Mouse (Mus musculus): ENCODE data around the gene Hfe2. TPM values are rescaled to one million over a fixed set of nuclear protein-coding genes. Genes with fewer than 3 reads are reported as not detected.

Hfe2 gene
- total RNA-seq, 2 experiments from 2014 or later, result 3.9 to 11.2 TPM

GRCm38 (mm10) chr3:96526013-96526762 is 1.2 kb downstream of the Hfe2 start:
- DNase-seq (ENCODE audit: low spot score in 2 of 2), result no peak

DNA sequence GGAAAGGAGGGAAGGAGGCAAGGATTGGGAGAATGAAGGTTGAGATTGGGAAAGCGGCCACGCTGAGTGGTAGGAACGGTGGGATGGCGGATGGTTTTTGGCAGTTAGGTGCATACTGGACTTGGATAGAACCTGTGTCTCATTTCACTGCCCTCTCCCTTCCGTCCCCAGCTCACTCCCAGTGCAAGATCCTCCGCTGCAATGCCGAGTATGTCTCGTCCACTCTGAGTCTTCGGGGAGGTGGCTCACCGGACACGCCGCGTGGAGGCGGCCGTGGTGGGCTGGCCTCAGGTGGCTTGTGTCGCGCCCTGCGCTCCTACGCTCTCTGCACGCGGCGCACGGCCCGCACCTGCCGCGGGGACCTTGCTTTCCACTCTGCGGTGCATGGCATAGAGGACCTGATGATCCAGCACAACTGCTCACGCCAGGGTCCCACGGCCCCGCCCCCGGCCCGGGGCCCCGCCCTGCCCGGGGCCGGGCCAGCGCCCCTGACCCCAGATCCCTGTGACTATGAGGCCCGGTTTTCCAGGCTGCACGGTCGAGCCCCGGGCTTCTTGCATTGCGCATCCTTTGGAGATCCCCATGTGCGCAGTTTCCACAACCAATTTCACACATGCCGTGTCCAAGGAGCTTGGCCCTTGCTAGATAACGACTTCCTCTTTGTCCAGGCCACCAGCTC is 2.0 kb downstream of the Hfe2 start:
- no peak for DNase-seq (ENCODE audit: low spot score in 2 of 2)

GRCm38 (mm10) chr3:96528506-96528905 is 3.5 kb downstream of the Hfe2 start:
- no peak for DNase-seq (ENCODE audit: low spot score in 2 of 2)

GRCm38 (mm10) chr3:96532050-96532449 is 7.1 kb downstream of the Hfe2 start:
- no peak for DNase-seq (ENCODE audit: low spot score in 2 of 2)

- no peak for DNase-seq (ENCODE audit: low spot score in 2 of 2)
Observed at GRCm38 (mm10) chr3:96534300-96534699, 9.3 kb downstream of the Hfe2 start.

- no peak for DNase-seq (ENCODE audit: low spot score in 2 of 2)
Observed at GRCm38 (mm10) chr3:96539316-96539715, 14.3 kb downstream of the Hfe2 start.

DNA sequence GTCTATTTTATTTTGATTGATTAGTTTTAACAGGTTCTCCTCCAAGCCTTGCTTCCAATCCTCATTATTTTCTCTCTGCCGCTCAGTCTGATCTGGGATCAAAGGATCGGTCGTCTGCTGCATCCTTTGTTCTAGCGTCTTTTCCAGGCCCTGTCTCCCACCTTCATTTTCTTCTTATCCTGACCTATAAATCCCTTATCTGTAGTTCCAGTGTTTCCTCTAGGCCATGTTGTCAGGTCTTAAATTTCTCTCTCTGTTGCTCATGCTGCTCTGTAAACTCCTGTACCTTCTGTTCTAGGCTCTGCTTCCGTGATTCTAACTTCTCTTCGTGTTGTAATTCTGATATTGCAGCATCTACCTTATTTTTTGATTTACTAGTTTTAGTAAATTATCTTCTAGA is 15.8 kb downstream of the Hfe2 start:
- DNase-seq (ENCODE audit: low spot score in 2 of 2), result no peak

DNA sequence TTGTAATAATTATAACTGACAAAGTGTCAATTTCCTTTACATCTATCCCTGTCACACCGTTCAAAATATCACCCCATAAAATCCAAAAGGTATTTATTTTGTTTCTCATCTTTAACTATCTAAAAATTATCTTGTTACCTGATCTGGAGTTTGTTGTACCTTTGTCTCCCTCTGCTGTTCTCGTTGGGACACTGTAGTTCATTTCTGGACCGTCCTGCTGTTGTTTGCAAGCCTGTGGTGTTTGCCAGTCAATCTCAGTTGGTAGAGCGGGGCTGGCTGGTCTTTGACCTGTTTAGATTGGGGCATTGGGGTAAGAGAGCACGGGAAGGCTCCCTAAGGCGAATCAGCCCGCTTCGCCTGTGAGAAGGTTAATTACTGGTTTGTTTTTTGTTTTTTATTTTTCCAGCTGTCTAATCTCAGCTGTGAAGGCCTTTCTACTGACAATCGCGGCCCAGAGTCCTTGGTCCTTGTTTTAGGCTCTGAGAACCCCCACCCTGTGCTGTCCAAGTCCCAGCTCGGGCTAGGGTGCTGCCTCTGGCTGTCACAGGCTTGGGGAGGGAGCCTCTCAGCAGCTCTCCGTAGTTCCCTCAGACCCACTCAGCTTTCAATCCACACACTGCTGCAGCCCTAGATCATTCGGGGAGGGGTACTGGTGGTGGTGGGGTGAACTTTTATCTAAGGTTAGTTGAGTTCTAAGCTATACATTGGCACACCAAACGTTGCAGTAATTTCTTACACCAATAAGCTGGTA is 16.5 kb downstream of the Hfe2 start:
- DNase-seq (ENCODE audit: low spot score in 2 of 2), result no peak

GRCm38 (mm10) chr3:96542554-96542953 is 17.6 kb downstream of the Hfe2 start:
- DNase-seq (ENCODE audit: low spot score in 2 of 2), result no peak

DNA sequence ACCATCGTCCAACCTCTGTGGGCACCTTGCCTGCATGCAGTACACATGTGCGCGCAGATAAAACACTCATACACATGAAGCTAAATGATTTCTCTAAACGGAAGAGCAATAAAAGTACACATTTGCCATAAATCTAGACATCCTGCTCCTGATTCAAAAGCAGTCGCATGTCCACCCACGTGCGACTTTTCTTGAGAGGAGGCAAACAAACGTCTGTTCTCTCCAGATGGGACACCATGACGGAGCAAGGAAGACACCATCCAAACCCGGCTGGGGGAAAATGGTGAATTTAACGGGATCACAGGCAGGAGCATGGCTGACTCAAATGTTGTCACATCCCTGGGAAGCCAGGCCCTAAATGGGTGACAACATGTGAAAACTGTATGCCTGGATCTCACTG is 18.4 kb downstream of the Hfe2 start:
- no peak for DNase-seq (ENCODE audit: low spot score in 2 of 2)

DNA sequence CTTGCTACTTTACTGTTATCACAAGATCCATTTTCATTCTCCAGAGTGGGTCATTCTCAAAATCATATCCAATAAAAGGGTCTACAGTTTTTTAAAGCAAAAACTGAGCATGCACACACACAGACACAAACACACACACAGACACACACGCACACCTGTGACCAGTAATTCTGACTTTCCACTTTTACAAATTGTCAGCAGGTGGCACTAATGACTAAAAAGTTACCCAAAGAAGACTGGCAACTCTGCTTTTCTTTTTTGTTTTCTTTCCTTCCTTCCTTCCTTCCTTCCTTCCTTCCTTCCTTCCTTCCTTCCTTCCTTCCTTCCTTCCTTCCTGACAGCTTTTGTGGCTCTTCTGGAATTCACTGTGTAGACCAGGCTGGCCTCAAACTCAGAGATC is 20.6 kb downstream of the Hfe2 start:
- DNase-seq (ENCODE audit: low spot score in 2 of 2), result no peak

DNA sequence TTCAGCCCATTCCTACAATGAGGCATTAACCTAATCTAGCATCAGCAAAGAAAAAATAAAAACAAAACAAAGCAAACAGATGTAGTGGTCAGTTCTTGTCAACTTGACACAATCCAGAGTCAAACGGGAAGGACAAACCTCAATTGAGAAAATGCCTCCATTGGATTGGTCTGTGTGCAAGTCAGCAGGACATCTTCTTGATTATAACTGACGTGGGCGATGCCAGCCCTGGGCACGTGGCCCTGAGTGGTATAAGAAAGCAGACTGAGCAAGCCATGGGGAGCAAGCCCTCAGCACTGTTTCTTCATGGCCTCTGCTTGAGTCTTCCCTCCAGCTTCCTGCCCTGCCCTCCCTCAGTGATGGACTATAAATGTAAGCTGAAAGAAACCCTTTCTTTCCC is 21.9 kb downstream of the Hfe2 start:
- no peak for DNase-seq (ENCODE audit: low spot score in 2 of 2)

DNA sequence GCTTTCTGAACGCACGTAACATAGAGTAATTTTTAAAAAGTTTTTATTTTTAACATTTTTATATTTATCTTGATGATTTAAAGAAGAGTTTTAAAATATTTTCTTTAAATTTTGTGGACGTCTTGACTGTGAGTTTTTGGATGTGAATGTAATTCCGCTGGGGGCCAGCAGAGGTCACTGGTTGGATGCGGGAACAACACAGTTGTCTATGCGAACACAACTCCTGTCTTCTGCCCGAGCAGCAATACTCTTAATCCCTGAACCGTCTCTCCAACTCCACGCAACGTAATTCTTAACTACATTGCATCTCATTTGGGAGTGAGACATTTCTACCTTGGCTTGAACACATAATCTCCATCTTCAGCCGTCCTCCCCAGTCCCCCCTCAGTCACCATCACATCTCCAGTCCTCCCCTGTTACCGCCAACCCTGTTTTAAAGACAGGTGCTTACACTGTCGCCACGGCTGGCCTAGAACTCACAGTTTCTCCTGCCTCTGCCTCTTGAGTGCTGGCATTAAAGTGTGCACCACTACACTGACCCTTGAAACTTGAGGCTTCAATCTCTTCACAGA is 22.5 kb downstream of the Hfe2 start:
- peak in 1 of 2 experiments; percentile 56 for DNase-seq (ENCODE audit: low spot score in 2 of 2)

DNA sequence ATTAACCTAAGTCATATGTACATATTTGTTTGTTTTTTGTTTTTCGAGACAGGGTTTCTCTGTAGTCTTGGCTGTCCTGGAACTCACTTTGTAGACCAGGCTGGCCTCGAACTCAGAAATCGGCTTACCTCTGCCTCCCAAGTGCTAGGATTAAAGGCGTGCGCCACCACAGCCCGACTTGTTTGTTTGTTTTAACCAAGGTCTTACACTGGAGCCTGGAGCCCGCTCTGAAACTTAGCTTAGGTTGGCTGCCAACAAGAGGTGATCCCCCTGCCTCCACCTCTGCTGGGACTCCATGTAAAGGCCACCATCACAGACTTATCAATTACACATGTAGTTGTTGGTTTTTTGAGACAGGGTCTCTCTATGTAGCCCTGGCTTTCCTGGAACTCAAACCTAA is 23.9 kb downstream of the Hfe2 start:
- no peak for DNase-seq (ENCODE audit: low spot score in 2 of 2)

GRCm38 (mm10) chr3:96549346-96549745 is 24.4 kb downstream of the Hfe2 start:
- no peak for DNase-seq (ENCODE audit: low spot score in 2 of 2)

- DNase-seq (ENCODE audit: low spot score in 2 of 2), result peak in 1 of 2 experiments; percentile 26
Observed at GRCm38 (mm10) chr3:96551203-96551602, 26.2 kb downstream of the Hfe2 start.

- DNase-seq (ENCODE audit: low spot score in 2 of 2), result no peak
Observed at GRCm38 (mm10) chr3:96551890-96552289, 26.9 kb downstream of the Hfe2 start.

DNA sequence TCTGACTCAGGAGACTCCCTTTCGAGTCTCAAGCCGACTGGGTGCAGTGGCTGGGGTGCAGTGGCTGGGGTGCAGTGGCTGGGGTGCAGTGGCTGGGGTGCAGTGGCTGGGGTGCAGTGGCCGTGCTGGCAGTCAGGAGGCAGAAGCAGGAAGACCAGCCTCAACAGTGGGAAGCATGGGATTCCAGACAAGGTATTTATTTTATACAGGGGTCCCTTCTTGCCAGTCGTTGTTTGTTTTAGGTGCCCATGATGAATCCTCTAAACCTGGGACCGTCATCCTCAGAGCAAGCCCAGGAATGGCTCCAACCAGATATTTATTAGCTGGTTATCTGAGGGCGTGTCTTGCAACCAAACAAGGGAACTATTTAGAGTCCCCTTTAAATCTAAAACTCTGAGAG is 28.6 kb downstream of the Hfe2 start:
- DNase-seq (ENCODE audit: low spot score in 2 of 2), result no peak

- no peak for DNase-seq (ENCODE audit: low spot score in 2 of 2)
Observed at GRCm38 (mm10) chr3:96554251-96554650, 29.3 kb downstream of the Hfe2 start.

GRCm38 (mm10) chr3:96555041-96555596 is 30.1 kb downstream of the Hfe2 start:
- no peak for DNase-seq (ENCODE audit: low spot score in 2 of 2)

GRCm38 (mm10) chr3:96555999-96556614 is 31.1 kb downstream of the Hfe2 start:
- no peak for DNase-seq (ENCODE audit: low spot score in 2 of 2)
